Mouse (Mus musculus): ENCODE measurements around the gene 4933415F23Rik. TPM values are rescaled to one million over a fixed set of nuclear protein-coding genes. Genes with fewer than 3 reads are reported as not detected.
"Not testable (repeated sequence)": the region's sequence is repeated elsewhere in the genome, so short reads cannot be mapped to it uniquely, and the experiment has no call there.

4933415F23Rik gene
- total RNA-seq (2021), result 1 to 10 TPM; 1.7 to 3.3 TPM
- long read RNA-seq, experiment 1, partial matches to known transcripts, result 0 of 1 reads
- long read RNA-seq, experiment 1, other reads (novel, unspliced or antisense), result 0 of 1 reads
- long read RNA-seq, experiment 2, result 0 reads

- intact Hi-C loops (cut with DNase I), result no loop called here
- no peak for DNase-seq
Measured at GRCm38 (mm10) chr1:23102021-23102420, at the start of gene 4933415F23Rik. Gene 4933415F23Rik, minus strand, starts transcription at chr1:23102253.

DNA sequence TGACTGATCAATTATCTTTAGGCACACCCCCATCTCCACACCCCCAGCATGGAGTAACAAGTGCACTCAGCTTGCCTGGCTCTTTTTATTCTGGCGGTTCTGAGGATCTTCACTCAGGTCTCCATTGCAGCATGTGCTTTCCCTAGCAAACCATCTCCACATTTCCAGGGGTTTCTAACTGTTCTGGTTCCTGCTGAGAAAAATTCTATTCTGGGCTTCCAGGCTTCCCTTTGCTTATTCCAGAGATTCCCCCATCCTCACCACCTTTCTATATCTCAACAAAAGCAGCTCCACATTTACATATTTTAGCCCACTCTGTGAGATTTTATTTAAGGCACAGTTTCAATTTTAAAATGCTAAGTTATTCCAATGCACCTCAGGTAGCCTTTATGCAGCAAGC, 49.7 kb upstream of the 4933415F23Rik start:
- no peak for DNase-seq
- intact Hi-C loops (cut with DNase I), result no loop called here

DNA sequence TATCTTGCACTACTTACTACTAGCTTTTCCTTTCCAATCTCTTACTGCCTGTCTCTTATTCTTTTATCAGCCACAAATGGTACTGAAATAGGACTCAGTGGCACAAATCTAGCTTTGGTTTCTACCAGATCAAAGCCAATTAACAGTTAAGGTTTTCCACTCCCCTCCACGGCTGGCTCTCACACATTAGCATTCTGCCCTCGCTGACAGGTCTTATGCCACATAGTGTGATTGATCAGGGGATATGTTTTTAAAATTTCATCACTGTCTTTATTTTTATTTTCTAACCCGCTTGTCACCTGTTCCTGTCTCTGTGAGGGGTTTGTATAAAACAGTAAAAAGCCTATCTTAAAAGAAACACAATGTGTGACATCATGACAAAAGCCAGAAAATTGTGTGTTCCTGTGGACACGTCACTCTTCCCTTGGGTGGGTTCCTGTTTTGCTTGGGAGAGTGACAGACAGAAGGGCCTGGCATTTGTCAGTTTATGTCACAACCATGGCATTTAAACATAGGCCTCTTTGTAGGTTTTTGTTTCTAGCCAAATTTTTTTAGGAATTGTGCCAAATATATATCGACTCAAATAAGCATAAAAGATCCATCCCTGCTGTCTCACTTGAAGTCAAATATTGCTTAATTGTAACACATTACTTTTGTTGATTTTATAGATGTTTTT, 44.3 kb upstream of the 4933415F23Rik start:
- intact Hi-C loops (cut with DNase I), result no loop called here
- DNase-seq, result no peak

GRCm38 (mm10) chr1:23141121-23141811, 39.2 kb upstream of the 4933415F23Rik start:
- DNase-seq, result no peak
- intact Hi-C loops (cut with DNase I), result no loop called here

GRCm38 (mm10) chr1:23140530-23140929, 38.5 kb upstream of the 4933415F23Rik start:
- intact Hi-C loops (cut with DNase I), result not testable (repeated sequence)
- DNase-seq, result peak in 1 of 2 experiments; percentile 6

GRCm38 (mm10) chr1:23120901-23121300, 18.8 kb upstream of the 4933415F23Rik start:
- DNase-seq, result no peak
- intact Hi-C loops (cut with DNase I), result no loop called here

- intact Hi-C loops (cut with DNase I), result no loop called here
- DNase-seq, result no peak
Measured at GRCm38 (mm10) chr1:23119406-23119805, 17.4 kb upstream of the 4933415F23Rik start.

GRCm38 (mm10) chr1:23117423-23117822, 15.4 kb upstream of the 4933415F23Rik start:
- intact Hi-C loops (cut with DNase I), result no loop called here
- peak in 1 of 2 experiments; percentile 16 for DNase-seq

- DNase-seq, result no peak
- intact Hi-C loops (cut with DNase I), result no loop called here
Measured at GRCm38 (mm10) chr1:23109191-23109590, 7.1 kb upstream of the 4933415F23Rik start.

GRCm38 (mm10) chr1:23102881-23103280, 828 bp upstream of the 4933415F23Rik start:
- intact Hi-C loops (cut with DNase I), result no loop called here
- no peak for DNase-seq

DNA sequence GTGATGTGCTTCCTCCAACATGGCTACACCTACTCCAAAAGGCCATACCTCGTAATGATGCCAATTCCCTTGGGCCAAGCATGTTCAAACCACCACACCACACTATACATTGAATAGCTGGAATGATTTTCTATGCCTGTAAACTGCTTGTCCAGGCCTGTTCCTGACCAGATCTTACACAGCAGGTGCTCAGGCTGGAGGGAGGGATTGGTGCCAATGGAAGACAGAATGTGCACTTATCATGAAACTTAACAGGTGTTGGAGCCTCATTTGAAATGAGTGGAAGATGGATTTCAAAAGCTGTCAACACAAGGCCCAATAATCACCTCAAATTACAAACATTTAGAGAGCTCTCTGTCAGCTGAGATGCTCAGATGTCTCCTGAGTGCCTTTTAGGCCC, 2.3 kb downstream of the 4933415F23Rik start:
- intact Hi-C loops (cut with DNase I), result no loop called here
- no peak for DNase-seq

GRCm38 (mm10) chr1:23098451-23098850, 3.6 kb downstream of the 4933415F23Rik start:
- intact Hi-C loops (cut with DNase I), result no loop called here
- DNase-seq, result no peak

- DNase-seq, result no peak
- intact Hi-C loops (cut with DNase I), result no loop called here
Measured at GRCm38 (mm10) chr1:23097996-23098395, 4.1 kb downstream of the 4933415F23Rik start.

DNA sequence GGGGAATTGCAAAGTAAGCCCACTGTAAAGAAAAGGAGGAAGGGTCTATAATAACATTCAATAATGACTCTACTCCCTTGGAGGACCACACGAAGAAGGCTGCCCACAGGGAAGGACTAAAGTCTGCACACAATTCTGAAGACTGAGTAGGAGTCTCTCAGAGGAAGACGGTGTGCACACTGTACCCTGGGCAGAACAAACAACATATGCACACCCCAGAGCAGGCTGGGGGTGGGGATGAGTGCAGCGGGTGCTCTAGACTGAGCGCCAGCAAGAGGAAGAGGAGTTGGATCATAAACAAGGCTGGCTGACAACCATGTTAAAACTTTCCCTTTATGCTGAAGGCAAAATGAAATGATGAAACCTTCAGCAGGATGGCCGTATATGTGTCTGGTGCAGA, 34.3 kb downstream of the 4933415F23Rik start:
- intact Hi-C loops (cut with DNase I), result no loop called here
- DNase-seq, result no peak

GRCm38 (mm10) chr1:23064717-23065475, 37.2 kb downstream of the 4933415F23Rik start:
- DNase-seq, result no peak
- intact Hi-C loops (cut with DNase I), result no loop called here

GRCm38 (mm10) chr1:23063946-23064345, 38.1 kb downstream of the 4933415F23Rik start:
- no peak for DNase-seq
- intact Hi-C loops (cut with DNase I), result no loop called here

GRCm38 (mm10) chr1:23061614-23062373, 40.3 kb downstream of the 4933415F23Rik start:
- no peak for DNase-seq
- intact Hi-C loops (cut with DNase I), result no loop called here

DNA sequence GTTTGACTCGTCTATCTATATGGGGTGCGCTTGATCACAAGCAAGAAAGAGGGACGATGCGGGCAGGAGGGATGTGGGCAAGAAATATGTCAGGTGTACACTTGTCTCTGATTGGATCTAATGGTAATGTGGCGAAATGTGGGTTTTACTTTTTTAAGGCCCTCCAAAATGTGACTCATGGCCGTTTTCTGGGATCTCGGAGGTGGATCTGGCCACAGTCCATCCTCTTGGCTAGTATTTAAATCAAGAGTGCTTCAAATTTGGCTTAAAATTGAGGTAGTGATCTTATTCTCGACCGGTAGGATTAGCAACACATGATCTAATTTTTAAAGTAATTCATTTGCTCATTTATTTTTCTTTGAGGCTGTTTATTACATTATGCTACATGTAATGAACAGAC, 42.0 kb downstream of the 4933415F23Rik start:
- intact Hi-C loops (cut with DNase I), result no loop called here
- no peak for DNase-seq

All from gastrocnemius, postnatal 36 days (tissue).